Mouse (Mus musculus): ENCODE measurements around the gene Gfpt1. TPM values are rescaled to one million over a fixed set of nuclear protein-coding genes. Genes with fewer than 3 reads are reported as not detected.
A peak's percentile ranks its signal among the peaks of the same experiment; 100 is the strongest.
"Not testable (repeated sequence)": the region's sequence is repeated elsewhere in the genome, so short reads cannot be mapped to it uniquely, and the experiment has no call there.

Gfpt1 gene
- polyA plus RNA-seq, 1 experiment from 2014 or later = 19.8 TPM

- 78% methylated on average over 3 of the region's 3 CpGs for WGBS
- no peak for ATAC-seq (replicated peaks; ENCODE audit: low FRiP score)
- H3K4me2 ChIP-seq = no peak overlapping the region
Observed at GRCm38 (mm10) chr6:87075092-87075685, 32.5 kb downstream of the Gfpt1 start.

GRCm38 (mm10) chr6:87079457-87079856 lies 36.8 kb downstream of the Gfpt1 start:
- no peaks in the 10 kb centered on the region for H3K27me3 ChIP-seq
- peaks cover 86% of the 10 kb centered on the region for H3K36me3 ChIP-seq
- WGBS = 90% methylated on average over 4 of the region's 4 CpGs
- no peak for ATAC-seq (replicated peaks; ENCODE audit: low FRiP score)
- H3K4me3 ChIP-seq (replicated peaks) = no peak overlapping the region
- H3K9me3 ChIP-seq (replicated peaks) = no peaks in the 10 kb centered on the region
- no peak overlapping the region for H3K9ac ChIP-seq
- H3K4me1 ChIP-seq = no peaks in the 10 kb centered on the region
- H3K4me2 ChIP-seq = no peak overlapping the region
- no peak overlapping the region for H3K27ac ChIP-seq

More at GRCm38 (mm10) chr6:87075092-87075685, 32.5 kb downstream of the Gfpt1 start:
- Histone ChIP-seq H3K36me3 (peaks cover 84% of the 10 kb centered on the region), H3K9me3 (replicated peaks) (no peaks in the 10 kb centered on the region), H3K27ac (no peak overlapping the region), H3K4me1 (no peaks in the 10 kb centered on the region), H3K4me3 (replicated peaks) (no peak overlapping the region), H3K9ac (no peak overlapping the region), H3K27me3 (no peaks in the 10 kb centered on the region)

- H3K36me3 ChIP-seq = peaks cover 97% of the 10 kb centered on the region
- H3K4me1 ChIP-seq = no peaks in the 10 kb centered on the region
- WGBS = 82% methylated on average over 6 of the region's 6 CpGs
- no peak overlapping the region for H3K27ac ChIP-seq
- H3K4me2 ChIP-seq = no peak overlapping the region
- no peak overlapping the region for H3K9ac ChIP-seq
- H3K27me3 ChIP-seq = no peaks in the 10 kb centered on the region
- ATAC-seq (replicated peaks; ENCODE audit: low FRiP score) = no peak
- no peak overlapping the region for H3K4me3 ChIP-seq (replicated peaks)
- no peaks in the 10 kb centered on the region for H3K9me3 ChIP-seq (replicated peaks)
Observed at GRCm38 (mm10) chr6:87085026-87085425, 42.4 kb downstream of the Gfpt1 start.

GRCm38 (mm10) chr6:87088356-87088755 lies 45.7 kb downstream of the Gfpt1 start:
- Histone ChIP-seq H3K9ac (no peak overlapping the region), H3K36me3 (peaks cover 80% of the 10 kb centered on the region), H3K4me2 (no peak overlapping the region), H3K4me3 (replicated peaks) (no peak overlapping the region), H3K27me3 (no peaks in the 10 kb centered on the region), H3K27ac (no peak overlapping the region), H3K4me1 (no peaks in the 10 kb centered on the region), H3K9me3 (replicated peaks) (no peaks in the 10 kb centered on the region)
- ATAC-seq (replicated peaks; ENCODE audit: low FRiP score) = no peak
- WGBS = 95% methylated on average over 5 of the region's 5 CpGs

- Histone ChIP-seq H3K4me1 (no peaks in the 10 kb centered on the region), H3K9me3 (replicated peaks) (no peaks in the 10 kb centered on the region), H3K27me3 (no peaks in the 10 kb centered on the region), H3K4me3 (replicated peaks) (no peak overlapping the region), H3K36me3 (peaks cover 55% of the 10 kb centered on the region), H3K9ac (no peak overlapping the region), H3K27ac (no peak overlapping the region), H3K4me2 (no peak overlapping the region)
- 73% methylated on average over 3 of the region's 3 CpGs for WGBS
- ATAC-seq (replicated peaks; ENCODE audit: low FRiP score) = no peak
Observed at GRCm38 (mm10) chr6:87090877-87091276, 48.2 kb downstream of the Gfpt1 start.

GRCm38 (mm10) chr6:87092476-87092875 lies 49.8 kb downstream of the Gfpt1 start:
- H3K36me3 ChIP-seq = peaks cover 40% of the 10 kb centered on the region
- no peak for ATAC-seq (replicated peaks; ENCODE audit: low FRiP score)
- no peak overlapping the region for H3K4me3 ChIP-seq (replicated peaks)
- H3K9ac ChIP-seq = no peak overlapping the region
- no peaks in the 10 kb centered on the region for H3K27me3 ChIP-seq
- no peak overlapping the region for H3K4me2 ChIP-seq
- 80% methylated on average over 5 of the region's 5 CpGs for WGBS
- H3K27ac ChIP-seq = no peak overlapping the region
- H3K9me3 ChIP-seq (replicated peaks) = no peaks in the 10 kb centered on the region
- peaks cover under 1% of the 10 kb centered on the region; the same call in 1 of the 2 replicates for H3K4me1 ChIP-seq

GRCm38 (mm10) chr6:87093631-87094030 lies 51.0 kb downstream of the Gfpt1 start:
- H3K4me1 ChIP-seq; H3K27me3 ChIP-seq; H3K27ac ChIP-seq; H3K4me2 ChIP-seq; H3K4me3 ChIP-seq (replicated peaks); ATAC-seq (replicated peaks; ENCODE audit: low FRiP score); H3K9ac ChIP-seq; H3K9me3 ChIP-seq (replicated peaks): not testable (repeated sequence)
- peaks cover 29% of the 10 kb centered on the region for H3K36me3 ChIP-seq
- WGBS = 90% methylated on average over 8 of the region's 8 CpGs

GRCm38 (mm10) chr6:87099261-87099660 lies 56.6 kb downstream of the Gfpt1 start:
- no peak for ATAC-seq (replicated peaks; ENCODE audit: low FRiP score)
- peaks cover 44% of the 10 kb centered on the region for H3K4me1 ChIP-seq
- H3K4me3 ChIP-seq (replicated peaks) = no peak overlapping the region
- no peak overlapping the region for H3K9ac ChIP-seq
- no peaks in the 10 kb centered on the region for H3K27me3 ChIP-seq
- no peaks in the 10 kb centered on the region for H3K36me3 ChIP-seq
- no peak overlapping the region for H3K4me2 ChIP-seq
- H3K27ac ChIP-seq = no peak overlapping the region
- H3K9me3 ChIP-seq (replicated peaks) = no peaks in the 10 kb centered on the region
- 14% methylated on average over 3 of the region's 3 CpGs for WGBS

GRCm38 (mm10) chr6:87099671-87100296 lies 57.1 kb downstream of the Gfpt1 start:
- no peaks in the 10 kb centered on the region for H3K9me3 ChIP-seq (replicated peaks)
- 56% methylated on average over 7 of the region's 7 CpGs for WGBS
- no peak overlapping the region for H3K27ac ChIP-seq
- peaks cover 44% of the 10 kb centered on the region for H3K4me1 ChIP-seq
- H3K4me3 ChIP-seq (replicated peaks) = no peak overlapping the region
- H3K27me3 ChIP-seq = no peaks in the 10 kb centered on the region
- no peak for ATAC-seq (replicated peaks; ENCODE audit: low FRiP score)
- H3K36me3 ChIP-seq = no peaks in the 10 kb centered on the region
- H3K9ac ChIP-seq = no peak overlapping the region
- no peak overlapping the region for H3K4me2 ChIP-seq

GRCm38 (mm10) chr6:87100297-87101020 lies 57.8 kb downstream of the Gfpt1 start:
- no peak overlapping the region for H3K27ac ChIP-seq
- no peaks in the 10 kb centered on the region for H3K36me3 ChIP-seq
- no peak overlapping the region for H3K9ac ChIP-seq
- H3K4me2 ChIP-seq = no peak overlapping the region
- no peak overlapping the region for H3K4me3 ChIP-seq (replicated peaks)
- 65% methylated on average over 9 of the region's 9 CpGs for WGBS
- no peaks in the 10 kb centered on the region for H3K9me3 ChIP-seq (replicated peaks)
- no peak for ATAC-seq (replicated peaks; ENCODE audit: low FRiP score)
- no peaks in the 10 kb centered on the region for H3K27me3 ChIP-seq
- H3K4me1 ChIP-seq = peaks cover 44% of the 10 kb centered on the region

- WGBS = 10% methylated on average over 12 of the region's 12 CpGs
- Histone ChIP-seq H3K9ac (peak overlapping the region; percentile 42), H3K36me3 (no peaks in the 10 kb centered on the region), H3K4me3 (replicated peaks) (peak overlapping the region; percentile 26), H3K9me3 (replicated peaks) (no peaks in the 10 kb centered on the region), H3K4me2 (peak overlapping the region; percentile 63), H3K4me1 (peaks cover 44% of the 10 kb centered on the region), H3K27ac (peak overlapping the region; percentile 46; the same call in 1 of the 2 replicates), H3K27me3 (no peaks in the 10 kb centered on the region)
- peak; percentile 35 for ATAC-seq (replicated peaks; ENCODE audit: low FRiP score)
Observed at GRCm38 (mm10) chr6:87101281-87101954, 58.8 kb downstream of the Gfpt1 start.

GRCm38 (mm10) chr6:87101955-87102353 lies 59.3 kb downstream of the Gfpt1 start:
- peak; percentile 55; the same call in 1 of the 2 replicates for ATAC-seq (replicated peaks; ENCODE audit: low FRiP score)

More at GRCm38 (mm10) chr6:87101955-87102353, 59.3 kb downstream of the Gfpt1 start:
- H3K4me2 ChIP-seq = no peak overlapping the region
- H3K9ac ChIP-seq = no peak overlapping the region
- H3K4me3 ChIP-seq (replicated peaks) = no peak overlapping the region
- no peaks in the 10 kb centered on the region for H3K36me3 ChIP-seq
- WGBS = 17% methylated on average over 4 of the region's 4 CpGs
- peaks cover 44% of the 10 kb centered on the region for H3K4me1 ChIP-seq
- H3K27ac ChIP-seq = peak overlapping the region; percentile 46; the same call in 1 of the 2 replicates
- no peaks in the 10 kb centered on the region for H3K27me3 ChIP-seq
- no peaks in the 10 kb centered on the region for H3K9me3 ChIP-seq (replicated peaks)
